Mouse (Mus musculus) lung, postnatal 0 days (tissue): ENCODE results near the gene Lrrc8a. TPM values are rescaled to one million over a fixed set of nuclear protein-coding genes. Genes with fewer than 3 reads are reported as not detected.

Source experiments
- ATAC-seq: fragments of 200-750 bp; cut with Nextera tagmentation; 2 replicates; pipeline ENCODE4 v1.8.0; 2017; ENCODE audit warnings: moderate library complexity
- DNase-seq: peaks from one replicate; pipeline ENCODE4 v3.0.0-alpha.2; 2016; ENCODE audit warnings: low spot score
- H3K27ac ChIP-seq: fragments of 300-500 bp; sonication (generic); 2 replicates; pipeline ENCODE4 v1.5.1; 2014; ENCODE audit warnings: antibody characterized with exemption, mild to moderate bottlenecking, low read length, mixed read lengths
- H3K27me3 ChIP-seq: fragments of 300-500 bp; sonication (generic); replicated peaks from 2 replicates; pipeline ENCODE4 v1.6.1; 2014; ENCODE audit warnings: low read length, mixed read lengths; ENCODE audit not compliant: insufficient read depth
- H3K36me3 ChIP-seq: fragments of 300-500 bp; sonication (generic); 2 replicates; pipeline ENCODE4 v1.6.1; 2014; ENCODE audit warnings: low read length, mixed read lengths; ENCODE audit not compliant: insufficient read depth
- H3K4me1 ChIP-seq: fragments of 300-500 bp; sonication (generic); 2 replicates; pipeline ENCODE4 v1.6.1; 2014; ENCODE audit warnings: antibody characterized with exemption, low read depth, low read length, mixed read lengths; ENCODE audit not compliant: insufficient read depth
- H3K4me2 ChIP-seq: fragments of 300-500 bp; sonication (generic); replicated peaks from 2 replicates; pipeline ENCODE4 v1.6.1; 2014; ENCODE audit warnings: low read depth, mild to moderate bottlenecking, low read length, moderate library complexity, mixed read lengths
- H3K4me3 ChIP-seq: fragments of 300-500 bp; sonication (generic); 2 replicates; pipeline ENCODE4 v1.5.1; 2014; ENCODE audit warnings: low read depth, low read length
- H3K9ac ChIP-seq: fragments of 300-500 bp; sonication (generic); replicated peaks from 2 replicates; pipeline ENCODE4 v1.6.1; 2014; ENCODE audit warnings: low read depth, mild to moderate bottlenecking
- H3K9me3 ChIP-seq: fragments of 300-500 bp; sonication (generic); 2 replicates; pipeline ENCODE4 v1.6.1; 2016; ENCODE audit warnings: low read length, mixed read lengths
- CTCF ChIP-seq: IDR thresholded peaks from 2 replicates; pipeline ENCODE4 v1.5.1; 2016; ENCODE audit warnings: antibody characterized with exemption, mild to moderate bottlenecking
- EP300 ChIP-seq: IDR thresholded peaks from 2 replicates; pipeline ENCODE4 v1.6.1; 2016; ENCODE audit warnings: antibody characterized with exemption, mild to moderate bottlenecking, control low read depth
- WGBS: fragments of 180-500 bp; shearing (Covaris S2); extraction: QIAGEN DNeasy Blood & Tissue Kit; methylation state at CpG from one replicate; pipeline ENCODE4 v1.1.7; 2014; 5-methylcytosine and 5-hydroxymethylcytosine counted together
- polyA plus RNA-seq: library from polyadenylated mRNA; unstranded; fragments of >200 nt; fragmentation: Nextera tagmentation; extraction: Ambion mirVana; gene quantifications from 2 replicates; pipeline ENCODE4 v1.2.1, GENCODE M21; 2015

Lrrc8a gene
- 58.2 and 68.8 TPM in 2 replicates for polyA plus RNA-seq

- Histone ChIP-seq H3K4me1 (peaks cover 18% of the 10 kb centered on the region; the same call in 1 of the 2 replicates), H3K9ac (peak within 1 kb of the TSS; percentile 81), H3K27ac (peak within 1 kb of the TSS; percentile 95), H3K4me2 (peak within 1 kb of the TSS; percentile 77), H3K9me3 (no peaks in the 10 kb centered on the region), H3K4me3 (peak within 1 kb of the TSS; percentile 88), H3K36me3 (peaks cover 14% of the 10 kb centered on the region; the same call in 1 of the 2 replicates), H3K27me3 (no peaks in the 10 kb centered on the region)
- ATAC-seq (peak; percentile 96), DNase-seq (peak; percentile 99)
- WGBS = under 1% methylated on average over 46 of the region's 67 CpGs
- TF ChIP-seq EP300 (peak; percentile 56; the same call in 1 of the 2 replicates), CTCF (peak; percentile 67)
These were observed at the start of gene Lrrc8a for GRCm38 (mm10) chr2:30237199-30237880. Gene Lrrc8a (plus strand): TSS chr2:30237715.

GRCm38 (mm10) chr2:30191790-30192580 is 45.5 kb upstream of the Lrrc8a start:
- DNase-seq = no peak
- Histone ChIP-seq H3K4me1 (no peaks in the 10 kb centered on the region), H3K27me3 (no peaks in the 10 kb centered on the region), H3K4me3 (no peak overlapping the region), H3K27ac (no peak overlapping the region), H3K4me2 (no peak overlapping the region), H3K9me3 (no peaks in the 10 kb centered on the region), H3K36me3 (0 out of 2 replicates have a peak, but pooled peaks cover 4% of the 10 kb centered on the region), H3K9ac (no peak overlapping the region)
- no peak for ATAC-seq
- WGBS = 82% methylated on average over 12 of the region's 12 CpGs
- TF ChIP-seq CTCF (no peak), EP300 (no peak)

DNA sequence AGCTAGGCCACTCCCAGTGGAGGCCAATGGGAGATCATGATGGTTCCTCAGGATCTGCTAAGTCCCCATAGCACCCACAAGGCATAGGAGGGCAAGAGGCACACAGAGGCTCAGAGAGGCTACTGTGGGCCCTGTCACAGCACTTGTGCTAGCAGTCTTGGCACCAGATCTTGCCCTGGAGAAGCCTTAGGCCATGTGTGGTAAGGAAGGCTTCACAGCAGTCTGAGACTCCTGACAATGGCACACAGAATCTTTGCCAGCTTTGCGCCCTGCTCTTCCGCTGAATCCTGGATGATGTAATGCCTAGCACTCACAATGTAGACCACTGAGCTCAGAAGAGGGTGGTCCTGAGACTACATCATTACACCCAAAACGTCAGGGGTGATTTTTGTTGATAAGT is 42.9 kb upstream of the Lrrc8a start:
- Histone ChIP-seq H3K9ac (no peak overlapping the region), H3K27me3 (no peaks in the 10 kb centered on the region), H3K4me2 (no peak overlapping the region), H3K4me1 (no peaks in the 10 kb centered on the region), H3K36me3 (no peaks in the 10 kb centered on the region), H3K27ac (no peak overlapping the region), H3K9me3 (no peaks in the 10 kb centered on the region), H3K4me3 (no peak overlapping the region)
- no peak for DNase-seq
- no peak for TF ChIP-seq EP300
- no peak for TF ChIP-seq CTCF
- 77% methylated on average over 3 of the region's 3 CpGs for WGBS
- no peak for ATAC-seq

DNA sequence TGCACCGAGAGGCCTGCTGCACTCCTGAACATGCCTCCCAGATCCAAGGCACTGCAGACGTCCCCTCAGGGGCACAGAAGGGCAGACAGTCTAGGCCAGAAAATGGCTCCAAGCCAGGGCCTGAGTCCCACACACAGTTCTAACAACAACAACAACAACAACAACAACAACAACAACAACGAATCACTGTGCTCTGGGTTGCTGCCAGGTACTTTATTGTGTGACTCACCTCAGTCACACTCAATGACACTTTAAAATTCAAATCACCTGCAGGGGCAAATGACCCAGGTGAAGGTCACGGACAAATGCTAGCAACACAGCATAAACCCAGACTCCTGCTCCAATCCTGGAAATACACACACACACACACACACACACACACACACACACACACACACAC is 39.5 kb upstream of the Lrrc8a start:
- H3K9ac ChIP-seq = no peak overlapping the region
- no peaks in the 10 kb centered on the region for H3K27me3 ChIP-seq
- 62% methylated on average over 4 of the region's 4 CpGs for WGBS
- no peak overlapping the region for H3K4me3 ChIP-seq
- H3K36me3 ChIP-seq = no peaks in the 10 kb centered on the region
- H3K27ac ChIP-seq = no peak overlapping the region
- H3K4me2 ChIP-seq = no peak overlapping the region
- ATAC-seq = no peak
- H3K4me1 ChIP-seq = no peaks in the 10 kb centered on the region
- TF ChIP-seq CTCF (no peak), EP300 (no peak)
- H3K9me3 ChIP-seq = no peaks in the 10 kb centered on the region
- no peak for DNase-seq

DNA sequence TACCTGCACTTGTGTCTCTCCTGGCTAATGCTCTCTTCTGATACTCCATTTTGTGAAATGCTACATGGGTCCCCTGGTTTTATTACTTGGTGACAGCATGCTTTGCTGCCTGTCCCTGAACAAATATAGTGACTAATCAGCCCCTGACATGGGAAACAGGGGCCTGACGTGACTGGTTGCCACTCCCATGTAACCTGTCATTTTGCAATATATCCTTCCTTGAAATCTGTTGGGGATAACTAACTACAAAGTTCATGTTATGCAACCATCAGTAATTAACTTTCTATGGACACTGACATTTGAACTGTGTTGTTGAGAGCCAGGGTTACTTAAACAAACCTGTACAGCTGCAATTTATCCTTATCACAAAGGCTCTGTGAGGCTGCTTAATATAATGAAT is 37.5 kb upstream of the Lrrc8a start:
- H3K27ac ChIP-seq = peak overlapping the region; percentile 66
- TF ChIP-seq EP300 = peak; percentile 64
- no peak for TF ChIP-seq CTCF
- peak; percentile 72 for DNase-seq
- H3K9me3 ChIP-seq = no peaks in the 10 kb centered on the region
- no peaks in the 10 kb centered on the region for H3K4me1 ChIP-seq
- WGBS = 29% methylated on average over 1 of the region's 1 CpGs
- no peak overlapping the region for H3K9ac ChIP-seq
- H3K36me3 ChIP-seq = no peaks in the 10 kb centered on the region
- H3K4me2 ChIP-seq = no peak overlapping the region
- no peaks in the 10 kb centered on the region for H3K27me3 ChIP-seq
- peak; percentile 66 for ATAC-seq
- H3K4me3 ChIP-seq = no peak overlapping the region

- Histone ChIP-seq H3K4me1 (no peaks in the 10 kb centered on the region), H3K4me2 (no peak overlapping the region), H3K27me3 (no peaks in the 10 kb centered on the region), H3K36me3 (no peaks in the 10 kb centered on the region), H3K27ac (peak overlapping the region; percentile 51; the same call in 1 of the 2 replicates), H3K9me3 (no peaks in the 10 kb centered on the region), H3K9ac (no peak overlapping the region), H3K4me3 (no peak overlapping the region)
- DNase-seq (no peak), ATAC-seq (peak; percentile 6; the same call in 1 of the 2 replicates)
- 39% methylated on average over 5 of the region's 5 CpGs for WGBS
- TF ChIP-seq CTCF = no peak
These were observed 37.1 kb upstream of the Lrrc8a start for GRCm38 (mm10) chr2:30200388-30200925.
